Mouse (Mus musculus) myocyte (in vitro differentiated cells): ENCODE data around the gene Uroc1. TPM values are rescaled to one million over a fixed set of nuclear protein-coding genes. Genes with fewer than 3 reads are reported as not detected.

Experiments used
- H3K27me3 ChIP-seq: one replicate; pipeline ENCODE4 v1.6.1; 2011; ENCODE audit not compliant: control insufficient read depth, insufficient read depth, insufficient read length
- H3K36me3 ChIP-seq: one replicate; pipeline ENCODE4 v1.6.1; 2011; ENCODE audit not compliant: control insufficient read depth, insufficient read depth
- H3K4me2 ChIP-seq: one replicate; pipeline ENCODE4 v1.6.1; 2011; ENCODE audit warnings: low read depth, control low read depth
- H3K4me3 ChIP-seq: one replicate; pipeline ENCODE4 v1.5.1; 2011; ENCODE audit warnings: mild to moderate bottlenecking, control low read depth, moderate library complexity
- H3K79me2 ChIP-seq: one replicate; pipeline ENCODE4 v1.6.1; 2011; ENCODE audit not compliant: control insufficient read depth, insufficient read depth
- H3ac ChIP-seq: one replicate; pipeline ENCODE4 v1.6.1; 2011; ENCODE audit not compliant: control insufficient read depth, insufficient read length
- CEBPB ChIP-seq: IDR thresholded peaks from 2 replicates; pipeline ENCODE4 v1.6.1; 2011; ENCODE audit warnings: mild to moderate bottlenecking, moderate library complexity; ENCODE audit not compliant: poor library complexity, insufficient read depth, severe bottlenecking
- E2F4 ChIP-seq: IDR thresholded peaks from one replicate; pipeline ENCODE4 v1.6.1; 2011; ENCODE audit warnings: mild to moderate bottlenecking, control low read depth, moderate library complexity; ENCODE audit not compliant: insufficient read depth
- MAX ChIP-seq: IDR thresholded peaks from one replicate; pipeline ENCODE4 v1.6.1; 2011; ENCODE audit warnings: low read depth, mild to moderate bottlenecking, control low read depth
- MYOD1 ChIP-seq, 3 experiments: IDR thresholded peaks; one replicate each; pipeline ENCODE4 v1.6.1; 2011; ENCODE audit warnings: control low read depth in 2 of 3, low read depth in 2 of 3, mild to moderate bottlenecking in 2 of 3, moderate library complexity in 1 of 3; ENCODE audit not compliant: insufficient read length in 2 of 3, control insufficient read depth in 1 of 3
- MYOG ChIP-seq, 3 experiments: IDR thresholded peaks; one replicate each; pipeline ENCODE4 v1.6.1; 2011; ENCODE audit warnings: control low read depth in 2 of 3, low read depth in 2 of 3, mild to moderate bottlenecking in 2 of 3; ENCODE audit not compliant: insufficient read length in 2 of 3, control insufficient read depth in 1 of 3, insufficient read depth in 1 of 3
- POLR2A ChIP-seq: IDR thresholded peaks from one replicate; pipeline ENCODE4 v1.6.1; 2011; ENCODE audit warnings: low read depth, mild to moderate bottlenecking, control low read depth, moderate library complexity; ENCODE audit not compliant: insufficient read length
- POLR2AphosphoS2 ChIP-seq: IDR thresholded peaks from one replicate; pipeline ENCODE4 v1.6.1; 2011; ENCODE audit warnings: low read depth, control low read depth; ENCODE audit not compliant: insufficient read length
- REST ChIP-seq: IDR thresholded peaks from one replicate; pipeline ENCODE4 v1.6.1; 2011; ENCODE audit warnings: mild to moderate bottlenecking, control low read depth, moderate library complexity; ENCODE audit not compliant: insufficient read depth, insufficient read length
- SRF ChIP-seq: IDR thresholded peaks from one replicate; pipeline ENCODE4 v1.6.1; 2011; ENCODE audit warnings: low read depth; ENCODE audit not compliant: control insufficient read depth, insufficient read length
- TCF12 ChIP-seq: IDR thresholded peaks from one replicate; pipeline ENCODE4 v1.6.1; 2011; ENCODE audit warnings: mild to moderate bottlenecking, control low read depth; ENCODE audit not compliant: poor library complexity, insufficient read depth, severe bottlenecking
- TCF3 ChIP-seq: IDR thresholded peaks from one replicate; pipeline ENCODE4 v1.6.1; 2011; ENCODE audit warnings: low read depth, control low read depth; ENCODE audit not compliant: insufficient read length
- USF1 ChIP-seq: IDR thresholded peaks from one replicate; pipeline ENCODE4 v1.6.1; 2011; ENCODE audit warnings: low read depth, mild to moderate bottlenecking, control low read depth, moderate library complexity
- polyA plus RNA-seq: library from polyadenylated mRNA; unstranded; fragments of >200 nt; fragmentation: generic; extraction: Trizol; gene quantifications from one replicate; pipeline ENCODE4 v1.2.1, GENCODE M21; 2012; ENCODE audit warnings: missing spikeins

Uroc1 gene
- polyA plus RNA-seq, 1 experiment, result not detected

DNA sequence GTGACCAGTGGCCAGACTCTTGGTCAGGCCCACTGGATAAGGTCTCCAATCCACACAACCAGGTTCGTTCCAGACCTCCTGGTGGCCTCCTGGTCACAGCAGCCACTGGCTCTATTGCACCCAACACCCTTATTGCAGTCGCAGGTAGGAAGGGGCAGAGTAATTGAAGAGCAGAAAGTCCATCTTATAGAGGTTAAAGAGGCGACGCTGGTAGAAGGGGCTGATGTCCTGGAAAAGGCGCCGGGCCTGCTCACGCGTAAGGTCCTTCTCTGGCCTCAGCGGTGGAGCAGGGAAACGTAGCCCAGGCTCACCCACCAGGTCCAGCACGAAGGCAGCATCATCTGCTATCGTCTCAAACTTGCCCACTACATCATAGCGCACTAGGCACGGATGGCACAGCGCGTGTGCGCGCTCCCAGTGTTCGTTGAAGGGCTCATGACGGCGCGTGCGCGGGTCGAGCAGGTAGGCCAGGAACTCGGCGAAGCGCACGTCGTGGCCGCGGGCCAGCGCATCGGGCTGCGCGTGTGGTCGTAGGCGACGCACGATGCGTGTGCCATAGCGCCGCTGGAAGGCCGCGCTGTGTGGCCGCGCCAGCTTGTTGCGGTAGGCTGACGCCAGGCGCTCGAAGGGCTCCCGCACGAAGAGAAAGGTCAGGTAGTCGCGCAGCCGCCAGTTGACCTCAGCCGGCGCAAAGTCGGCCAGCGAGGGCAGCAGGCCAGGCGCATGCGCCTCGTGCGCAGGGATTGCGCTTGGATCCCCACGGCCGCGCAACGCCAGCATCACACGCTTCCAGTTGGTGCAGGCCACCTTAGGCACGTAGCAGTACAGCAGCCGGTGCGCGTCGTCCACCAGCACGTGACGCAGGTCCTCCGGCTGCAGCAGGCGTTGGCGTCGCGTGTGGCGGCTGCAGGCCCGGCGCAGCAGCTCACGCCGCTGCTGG is 24.0 kb upstream of the Uroc1 start:
- no peak overlapping the region for H3K4me3 ChIP-seq
- H3K27me3 ChIP-seq, result no peaks in the 10 kb centered on the region
- no peaks in the 10 kb centered on the region for H3K79me2 ChIP-seq
- H3K36me3 ChIP-seq, result no peaks in the 10 kb centered on the region
- H3K4me2 ChIP-seq, result no peak overlapping the region
- no peak overlapping the region for H3ac ChIP-seq
- peak in 1 of 3 experiments; percentile 40 for TF ChIP-seq MYOG (IDR thresholded peaks at IDR 0.05; ENCODE audit: control insufficient read depth in 1 of 3, insufficient read depth in 1 of 3, insufficient read length in 2 of 3, low read depth in 2 of 3)
- no peak for TF ChIP-seq TCF12

DNA sequence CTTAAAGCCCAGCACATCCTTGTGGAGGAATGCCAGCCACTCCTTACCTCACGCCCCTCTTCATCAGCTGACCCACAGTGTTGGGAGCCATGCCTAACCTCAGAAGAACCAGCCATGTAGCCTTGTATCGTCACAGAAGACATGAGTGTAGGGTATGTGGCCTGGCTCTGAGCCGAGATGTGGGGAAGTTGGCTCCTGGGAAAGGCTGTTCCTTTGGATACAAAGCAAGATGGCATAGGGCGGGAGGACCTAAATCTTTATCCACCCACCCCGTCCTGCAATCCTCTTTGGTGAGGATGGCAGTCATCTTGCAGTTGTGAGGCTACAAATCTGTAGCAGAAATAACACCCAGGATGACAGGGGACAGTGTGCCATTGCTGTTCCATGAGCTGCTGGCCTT is 17.1 kb upstream of the Uroc1 start:
- no peaks in the 10 kb centered on the region for H3K79me2 ChIP-seq
- no peak for TF ChIP-seq POLR2A
- no peak for TF ChIP-seq TCF12
- no peak for TF ChIP-seq TCF3
- no peak for TF ChIP-seq SRF
- TF ChIP-seq USF1, result no peak
- TF ChIP-seq CEBPB, result no peak
- no peak for TF ChIP-seq MAX
- TF ChIP-seq MYOD1 (IDR thresholded peaks at IDR 0.05; ENCODE audit: control insufficient read depth in 1 of 3, insufficient read length in 2 of 3, low read depth in 2 of 3), result no peak
- TF ChIP-seq MYOG (IDR thresholded peaks at IDR 0.05; ENCODE audit: control insufficient read depth in 1 of 3, insufficient read depth in 1 of 3, insufficient read length in 2 of 3, low read depth in 2 of 3), result no peak
- no peak for TF ChIP-seq E2F4
- TF ChIP-seq REST, result no peak
- H3K36me3 ChIP-seq, result no peaks in the 10 kb centered on the region
- H3K27me3 ChIP-seq, result no peaks in the 10 kb centered on the region
- no peak overlapping the region for H3ac ChIP-seq
- H3K4me2 ChIP-seq, result no peak overlapping the region
- H3K4me3 ChIP-seq, result no peak overlapping the region

DNA sequence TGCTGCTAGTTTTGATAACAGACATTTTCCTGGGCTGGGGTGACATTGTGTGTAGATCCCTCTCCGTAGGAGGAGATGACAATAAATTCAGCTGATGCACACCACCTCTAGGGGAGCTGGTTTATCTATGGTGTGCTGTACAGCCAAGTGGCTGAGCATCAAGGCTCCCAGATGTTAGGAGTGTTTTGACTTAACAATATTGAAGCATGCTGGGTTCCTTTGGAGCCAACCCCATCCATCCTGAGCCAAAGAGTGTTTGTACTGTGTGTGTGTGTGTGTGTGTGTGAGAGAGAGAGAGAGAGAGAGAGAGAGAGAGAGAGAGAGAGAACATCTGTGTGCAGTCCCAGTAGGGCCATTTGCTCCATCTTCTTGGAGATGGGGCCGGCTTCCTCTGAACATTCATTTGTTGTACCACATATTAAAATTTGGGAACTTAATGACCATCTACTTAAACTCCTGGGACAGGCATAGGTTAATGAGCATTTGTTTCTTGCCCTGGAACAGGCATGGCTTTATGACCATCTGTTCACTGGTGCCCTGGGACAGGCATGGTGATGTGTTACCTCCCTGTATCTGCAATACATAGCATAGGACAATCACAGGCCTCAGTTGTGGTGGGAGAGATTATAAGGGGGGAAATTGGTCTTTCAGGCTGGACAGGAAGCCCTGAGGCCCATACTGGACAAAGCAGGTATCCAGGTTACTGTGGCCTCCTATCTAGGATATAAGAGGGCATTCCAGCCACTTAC is 15.4 kb upstream of the Uroc1 start:
- no peaks in the 10 kb centered on the region for H3K27me3 ChIP-seq
- TF ChIP-seq USF1 (no peak), MYOG (IDR thresholded peaks at IDR 0.05; ENCODE audit: control insufficient read depth in 1 of 3, insufficient read depth in 1 of 3, insufficient read length in 2 of 3, low read depth in 2 of 3) (no peak), TCF12 (no peak)

DNA sequence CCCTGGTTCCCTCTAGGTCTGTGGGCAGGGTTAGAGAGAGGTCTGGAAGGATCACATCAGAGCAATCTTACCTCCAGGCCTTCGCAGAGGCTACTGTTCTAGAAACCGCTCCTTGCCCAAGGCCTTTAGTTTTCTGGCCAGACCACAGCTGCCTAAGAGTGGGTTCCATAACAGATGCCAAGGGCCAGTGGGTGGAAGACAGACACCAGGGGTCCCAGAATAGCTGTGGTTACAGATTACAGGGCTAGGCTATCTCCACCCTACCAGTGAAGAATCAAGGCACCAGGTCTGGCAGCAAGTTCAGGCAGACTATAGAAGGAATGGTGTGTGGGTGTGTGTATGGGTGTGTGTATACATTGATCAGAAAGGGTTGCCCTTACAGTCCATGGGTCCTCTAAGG is 14.1 kb upstream of the Uroc1 start:
- TF ChIP-seq MYOG (IDR thresholded peaks at IDR 0.05; ENCODE audit: control insufficient read depth in 1 of 3, insufficient read depth in 1 of 3, insufficient read length in 2 of 3, low read depth in 2 of 3) (peak in 1 of 3 experiments; percentile 48), MYOD1 (IDR thresholded peaks at IDR 0.05; ENCODE audit: control insufficient read depth in 1 of 3, insufficient read length in 2 of 3, low read depth in 2 of 3) (peak in 1 of 3 experiments; percentile 65), TCF12 (peak; percentile 30), TCF3 (no peak), E2F4 (no peak), USF1 (no peak), POLR2AphosphoS2 (no peak), POLR2A (no peak), SRF (no peak)
- H3K79me2 ChIP-seq, result no peaks in the 10 kb centered on the region
- H3K27me3 ChIP-seq, result no peaks in the 10 kb centered on the region
- H3ac ChIP-seq, result no peak overlapping the region
- H3K36me3 ChIP-seq, result no peaks in the 10 kb centered on the region
- H3K4me2 ChIP-seq, result peak overlapping the region; percentile 13
- no peak overlapping the region for H3K4me3 ChIP-seq

More for the DNA sequence above, 15.4 kb upstream of the Uroc1 start:
- Histone ChIP-seq H3K79me2 (no peaks in the 10 kb centered on the region), H3K4me3 (no peak overlapping the region), H3K36me3 (no peaks in the 10 kb centered on the region), H3K4me2 (peak overlapping the region; percentile 36), H3ac (no peak overlapping the region)
